Mouse (Mus musculus): ENCODE measurements around the gene Nceh1. TPM values are rescaled to one million over a fixed set of nuclear protein-coding genes. Genes with fewer than 3 reads are reported as not detected.
"Not testable (repeated sequence)": the region's sequence is repeated elsewhere in the genome, so short reads cannot be mapped to it uniquely, and the experiment has no call there.

Gene Nceh1
- total RNA-seq, 2 experiments from 2014 or later = 20.2 to 21.8 TPM

GRCm38 (mm10) chr3:27283796-27284195 lies 101.0 kb downstream of the Nceh1 start:
- DNase-seq = no peak

DNA sequence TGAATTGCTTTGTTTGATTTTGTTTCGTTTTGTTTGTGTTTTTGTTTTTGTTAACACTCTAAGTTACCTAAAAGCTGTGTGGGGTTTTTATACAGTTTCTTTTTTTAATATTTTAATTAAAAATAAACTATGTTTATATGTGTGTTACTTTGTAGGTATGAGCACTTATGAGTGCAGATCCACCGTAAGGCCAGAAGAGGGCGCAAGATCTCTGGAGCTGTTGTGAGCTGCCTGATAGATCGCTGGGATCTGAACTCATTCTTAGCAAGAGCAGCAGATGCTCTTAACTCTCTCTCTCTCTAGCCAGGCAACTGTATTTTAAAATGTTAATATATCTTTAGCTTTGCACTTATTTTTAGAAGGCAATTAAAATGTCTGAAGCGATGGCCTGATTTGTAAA lies 101.5 kb downstream of the Nceh1 start:
- no peak for DNase-seq

- DNase-seq = no peak
Measured at GRCm38 (mm10) chr3:27285072-27285471, 102.3 kb downstream of the Nceh1 start.

- no peak for DNase-seq
Measured at GRCm38 (mm10) chr3:27288301-27288700, 105.5 kb downstream of the Nceh1 start.

DNA sequence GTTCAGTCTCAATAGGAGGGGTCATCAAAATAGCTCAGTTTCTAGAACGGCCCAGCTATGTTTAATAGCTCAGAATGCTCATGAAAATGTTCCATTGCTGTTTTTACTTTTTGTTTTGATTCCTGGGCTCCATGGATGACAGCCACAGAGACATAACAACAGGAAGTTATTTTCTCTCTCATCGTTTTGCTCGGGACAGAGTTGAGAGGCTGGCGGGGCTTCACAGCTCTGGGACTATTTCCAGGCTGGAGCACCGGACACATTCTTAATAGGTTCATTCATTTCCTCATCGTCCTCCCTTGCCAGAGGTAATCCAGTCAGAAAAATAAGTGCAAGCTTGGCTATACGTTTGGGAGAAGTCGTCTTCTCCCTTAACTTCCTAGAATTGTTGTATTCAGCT lies 106.1 kb downstream of the Nceh1 start:
- no peak for DNase-seq

DNA sequence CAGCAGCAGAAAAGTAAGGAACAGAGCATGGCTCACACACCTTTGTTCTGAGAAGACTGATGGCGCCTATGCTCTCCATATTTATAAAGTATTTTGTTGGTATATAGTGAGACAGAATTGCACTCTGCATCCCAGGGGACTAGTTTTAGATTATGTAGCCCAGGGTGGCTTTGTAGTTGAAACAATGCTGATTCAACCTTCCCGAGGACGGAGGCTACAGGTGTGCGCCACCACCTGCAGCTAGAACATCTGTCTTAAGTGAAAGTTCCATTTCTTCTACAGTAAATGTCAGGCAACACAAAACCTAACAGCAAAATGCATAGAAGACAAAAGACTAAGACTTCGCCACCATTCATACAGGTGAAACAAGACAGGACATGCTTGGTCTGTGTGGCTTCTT lies 107.5 kb downstream of the Nceh1 start:
- no peak for DNase-seq

DNA sequence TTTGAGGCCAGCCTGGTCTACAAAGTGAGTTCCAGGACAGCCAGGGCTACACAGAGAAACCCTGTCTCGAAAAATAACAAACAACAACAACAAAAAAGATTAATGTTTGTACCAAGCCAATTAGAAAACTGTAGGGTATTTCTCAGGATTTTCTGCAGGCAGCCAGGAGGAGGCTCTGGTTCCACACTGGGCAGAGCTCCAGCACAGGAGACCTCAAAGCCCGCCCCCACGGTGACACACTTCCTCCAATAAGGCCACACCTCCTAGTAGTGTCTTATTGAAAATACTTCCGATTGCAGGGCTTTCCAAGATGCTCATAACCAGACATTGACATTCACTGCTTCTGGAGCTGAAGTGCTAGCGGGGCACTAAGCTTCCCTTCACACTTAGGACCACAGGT lies 108.2 kb downstream of the Nceh1 start:
- not testable (repeated sequence) for DNase-seq

- not testable (repeated sequence) for DNase-seq
Measured at GRCm38 (mm10) chr3:27291411-27291810, 108.6 kb downstream of the Nceh1 start.

GRCm38 (mm10) chr3:27293645-27294385 lies 111.0 kb downstream of the Nceh1 start:
- DNase-seq = no peak

GRCm38 (mm10) chr3:27300451-27300850 lies 117.7 kb downstream of the Nceh1 start:
- no peak for DNase-seq

GRCm38 (mm10) chr3:27302339-27303022 lies 119.7 kb downstream of the Nceh1 start:
- no peak for DNase-seq

GRCm38 (mm10) chr3:27306815-27307214 lies 124.0 kb downstream of the Nceh1 start:
- DNase-seq = no peak

- peak; percentile 45 for DNase-seq
Measured at GRCm38 (mm10) chr3:27310973-27311372, 128.2 kb downstream of the Nceh1 start.

- no peak for DNase-seq
Measured at GRCm38 (mm10) chr3:27311475-27311874, 128.7 kb downstream of the Nceh1 start.

DNA sequence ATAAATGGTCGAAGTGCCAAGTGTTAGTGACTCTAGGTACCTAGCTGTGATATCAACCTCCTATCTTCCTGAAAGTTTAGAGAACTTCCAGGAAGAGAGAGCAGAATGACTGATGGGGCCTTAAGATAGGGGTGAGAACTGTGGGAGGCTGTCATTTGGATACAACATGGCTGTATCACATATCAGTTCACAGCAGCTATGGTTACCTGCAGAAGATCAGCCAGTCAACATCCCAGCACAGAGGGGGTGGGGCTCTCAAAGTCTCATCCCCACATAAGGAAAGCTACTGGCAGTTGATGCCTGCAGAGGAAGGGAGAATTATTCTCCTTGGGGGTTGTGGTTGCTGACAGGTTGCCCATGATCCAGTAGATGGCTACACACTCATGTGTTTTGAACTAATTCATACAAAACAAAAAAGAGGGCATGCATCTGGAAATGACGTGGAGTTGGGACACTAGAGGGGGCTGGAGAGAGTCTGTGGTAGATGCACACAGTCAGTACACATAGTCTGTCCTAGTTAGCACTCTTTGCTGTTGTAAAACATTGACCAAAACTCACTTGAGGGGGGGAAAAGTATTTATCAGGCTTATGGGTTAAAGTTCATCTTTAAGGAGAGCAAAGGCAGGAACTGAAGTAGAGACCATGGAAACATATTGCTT lies 131.9 kb downstream of the Nceh1 start:
- DNase-seq = no peak

DNA sequence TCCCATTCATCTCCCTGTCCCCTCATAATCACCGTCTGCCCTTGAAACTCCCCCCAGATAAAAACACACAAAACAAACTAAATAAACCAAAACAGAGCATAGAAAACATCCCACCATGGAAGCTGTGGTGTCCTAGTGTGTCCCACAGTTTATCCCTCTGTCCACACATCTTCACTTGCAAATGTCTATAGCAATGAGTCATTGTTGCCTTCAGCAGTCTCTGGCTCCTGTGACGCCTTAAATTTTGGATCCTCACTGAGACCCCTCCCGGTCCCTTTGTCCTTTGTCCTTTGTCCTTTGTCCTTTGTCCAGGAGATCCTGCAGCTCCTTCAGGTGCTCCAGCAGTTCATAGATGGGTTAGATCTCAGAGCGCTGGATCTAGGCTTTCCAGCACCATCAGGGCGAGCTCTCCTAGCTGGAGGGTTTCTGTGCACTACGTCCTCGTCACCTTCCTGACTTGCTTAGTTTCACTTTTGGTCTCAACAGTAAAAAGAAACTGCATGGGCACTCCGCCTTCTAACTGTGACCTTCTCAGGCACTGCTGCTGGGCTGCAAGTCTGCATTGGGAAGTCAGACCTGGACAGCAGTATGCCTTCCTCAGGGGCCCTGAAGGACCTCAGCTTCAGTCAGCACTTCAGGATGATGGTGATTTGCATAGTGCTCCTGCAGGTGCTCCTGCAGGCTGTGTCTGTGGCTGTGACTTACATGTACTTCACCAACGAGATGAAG lies 134.0 kb downstream of the Nceh1 start, which contains the start of gene Tnfsf10:
TSS of gene Tnfsf10 (plus strand) at position 470 of the 729 bp plus-strand sequence.
- DNase-seq = peak; percentile 15

DNA sequence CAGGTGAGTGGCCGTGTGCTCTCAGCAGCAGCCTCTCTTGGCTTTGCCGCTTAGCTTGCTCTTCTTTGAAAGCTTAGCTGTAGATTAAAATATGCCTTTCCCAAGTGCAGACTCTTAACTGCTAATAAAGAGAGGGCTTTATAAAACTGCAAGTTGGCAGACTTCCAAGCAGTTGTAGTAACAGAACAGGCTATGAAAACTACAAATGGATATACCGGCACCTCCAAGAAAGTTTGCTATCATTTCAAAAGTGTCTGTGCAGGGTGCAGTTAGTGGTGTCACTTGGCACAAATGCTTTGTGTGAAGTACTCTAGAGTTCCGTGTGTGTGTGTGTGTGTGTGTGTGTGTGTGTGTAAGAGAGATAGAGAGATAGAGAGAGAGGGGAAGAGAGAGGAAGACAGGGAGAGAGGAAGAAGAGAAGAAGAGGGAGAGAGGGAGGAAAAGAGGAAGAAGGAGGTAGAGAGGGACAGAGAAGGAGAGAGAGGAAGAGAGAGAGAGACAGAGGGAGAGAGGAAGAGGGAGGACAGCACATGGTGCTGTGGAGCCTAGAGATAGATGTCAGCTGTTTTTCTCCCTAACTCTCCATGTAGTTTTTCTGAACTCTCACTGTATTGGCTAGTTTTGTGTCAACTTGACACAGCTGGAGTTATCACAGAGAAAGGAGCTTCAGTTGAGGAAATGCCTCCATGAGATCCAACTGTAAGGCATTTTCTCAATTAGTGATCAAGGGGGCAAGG lies 134.7 kb downstream of the Nceh1 start:
- DNase-seq = no peak

- DNase-seq = no peak
Measured at GRCm38 (mm10) chr3:27319650-27320049, 136.9 kb downstream of the Nceh1 start.

- DNase-seq = no peak
Measured at GRCm38 (mm10) chr3:27320613-27321495, 138.1 kb downstream of the Nceh1 start.

DNA sequence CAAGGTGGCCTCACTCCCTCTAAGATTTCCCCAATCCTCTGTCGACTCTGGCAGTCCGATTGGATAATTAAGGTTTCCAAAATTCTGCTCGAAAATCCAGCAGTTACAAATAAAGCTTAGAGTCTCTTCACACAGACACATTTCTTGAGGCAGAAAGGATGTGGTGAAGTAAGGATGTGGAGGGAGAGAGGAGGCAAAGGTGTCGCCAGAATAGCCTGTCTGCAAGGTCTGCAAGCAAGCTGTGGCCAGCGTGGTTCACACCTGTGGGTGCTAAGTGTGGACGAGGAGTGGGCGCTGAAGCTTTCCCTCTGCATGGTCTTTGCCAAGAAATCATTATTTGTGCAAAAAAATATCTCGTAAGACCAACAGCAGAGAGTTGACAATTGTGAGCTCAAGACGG lies 139.8 kb downstream of the Nceh1 start:
- no peak for DNase-seq

GRCm38 (mm10) chr3:27323551-27323950 lies 140.8 kb downstream of the Nceh1 start:
- DNase-seq = no peak

Measured in gastrocnemius, postnatal 25 days (tissue).